Mouse (Mus musculus) kidney, embryonic 15.5 days (tissue): ENCODE measurements around the gene Adpgk. TPM values are rescaled to one million over a fixed set of nuclear protein-coding genes. Genes with fewer than 3 reads are reported as not detected.
A peak's percentile ranks its signal among the peaks of the same experiment; 100 is the strongest.

Experiments used
- ATAC-seq: fragments of 200-750 bp; cut with Nextera tagmentation; replicated peaks from 2 replicates; pipeline ENCODE4 v1.8.0; 2017; ENCODE audit warnings: moderate TSS enrichment; ENCODE audit not compliant: low FRiP score
- H3K27ac ChIP-seq: fragments of 300-500 bp; sonication (generic); 2 replicates; pipeline ENCODE4 v1.5.1; 2015; ENCODE audit warnings: mild to moderate bottlenecking, inconsistent platforms
- H3K27me3 ChIP-seq: fragments of 300-500 bp; sonication (generic); 2 replicates; pipeline ENCODE4 v1.6.1; 2015; ENCODE audit warnings: inconsistent platforms
- H3K36me3 ChIP-seq: fragments of 300-500 bp; sonication (generic); 2 replicates; pipeline ENCODE4 v1.6.1; 2015; ENCODE audit warnings: inconsistent platforms
- H3K4me1 ChIP-seq: fragments of 300-500 bp; sonication (generic); 2 replicates; pipeline ENCODE4 v1.6.1; 2015; ENCODE audit warnings: inconsistent platforms
- H3K4me2 ChIP-seq: fragments of 300-500 bp; sonication (generic); 2 replicates; pipeline ENCODE4 v1.6.1; 2015; ENCODE audit warnings: moderate library complexity, mild to moderate bottlenecking, inconsistent platforms
- H3K4me3 ChIP-seq: fragments of 300-500 bp; sonication (generic); replicated peaks from 2 replicates; pipeline ENCODE4 v1.5.1; 2015; ENCODE audit warnings: mild to moderate bottlenecking, inconsistent platforms
- H3K9ac ChIP-seq: fragments of 300-500 bp; sonication (generic); 2 replicates; pipeline ENCODE4 v1.6.1; 2015; ENCODE audit warnings: mild to moderate bottlenecking, inconsistent platforms
- H3K9me3 ChIP-seq: fragments of 300-500 bp; sonication (generic); replicated peaks from 2 replicates; pipeline ENCODE4 v1.6.1; 2016; ENCODE audit warnings: inconsistent platforms
- WGBS: fragments of 180-500 bp; shearing (Covaris S2); methylation state at CpG from one replicate; pipeline ENCODE4 v1.1.7; 2015; ENCODE audit warnings: mixed read lengths; 5-methylcytosine and 5-hydroxymethylcytosine counted together
- polyA plus RNA-seq: library from polyadenylated mRNA; unstranded; fragments of >200 nt; fragmentation: Nextera tagmentation; extraction: Ambion mirVana; gene quantifications from 2 replicates; pipeline ENCODE4 v1.2.1, GENCODE M21; 2015

Gene Adpgk
- polyA plus RNA-seq, 1 experiment from 2014 or later = 39.2 TPM

DNA sequence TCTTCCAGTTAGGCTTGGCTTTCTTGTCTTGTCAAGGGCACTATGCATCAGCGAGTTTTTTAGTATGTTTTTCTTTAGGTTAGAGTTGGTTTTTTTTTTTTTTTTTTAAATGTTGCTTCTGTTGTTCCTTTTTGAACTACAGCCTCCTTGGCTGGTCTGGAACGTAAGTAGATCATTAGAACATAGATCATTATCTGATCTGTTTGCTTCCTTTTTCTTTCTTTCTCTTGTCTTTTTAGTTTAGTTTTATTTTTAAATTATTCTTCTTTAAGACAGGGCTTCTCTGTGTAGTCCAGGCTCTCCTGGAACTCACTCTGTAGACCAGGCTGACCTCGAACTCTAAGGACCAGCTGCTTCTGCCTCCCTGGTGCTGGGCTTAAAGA lies 1.1 kb downstream of the Adpgk start:
- Histone ChIP-seq H3K27ac (no peak overlapping the region), H3K9ac (peak overlapping the region; percentile 86), H3K4me1 (peaks cover 17% of the 10 kb centered on the region), H3K27me3 (no peaks in the 10 kb centered on the region), H3K4me3 (peak overlapping the region; percentile 89), H3K36me3 (peaks cover 2% of the 10 kb centered on the region), H3K9me3 (no peaks in the 10 kb centered on the region), H3K4me2 (peak overlapping the region; percentile 72)
- 34% methylated on average over 3 of the region's 3 CpGs for WGBS
- no peak for ATAC-seq

- WGBS = 78% methylated on average over 2 of the region's 2 CpGs
- ATAC-seq = no peak
- Histone ChIP-seq H3K27ac (no peak overlapping the region), H3K4me1 (peaks cover 9% of the 10 kb centered on the region), H3K4me2 (no peak overlapping the region), H3K36me3 (peaks cover 36% of the 10 kb centered on the region), H3K4me3 (no peak overlapping the region), H3K9ac (no peak overlapping the region), H3K27me3 (no peaks in the 10 kb centered on the region), H3K9me3 (no peaks in the 10 kb centered on the region)
Observed at GRCm38 (mm10) chr9:59296419-59296818, 5.1 kb downstream of the Adpgk start.

DNA sequence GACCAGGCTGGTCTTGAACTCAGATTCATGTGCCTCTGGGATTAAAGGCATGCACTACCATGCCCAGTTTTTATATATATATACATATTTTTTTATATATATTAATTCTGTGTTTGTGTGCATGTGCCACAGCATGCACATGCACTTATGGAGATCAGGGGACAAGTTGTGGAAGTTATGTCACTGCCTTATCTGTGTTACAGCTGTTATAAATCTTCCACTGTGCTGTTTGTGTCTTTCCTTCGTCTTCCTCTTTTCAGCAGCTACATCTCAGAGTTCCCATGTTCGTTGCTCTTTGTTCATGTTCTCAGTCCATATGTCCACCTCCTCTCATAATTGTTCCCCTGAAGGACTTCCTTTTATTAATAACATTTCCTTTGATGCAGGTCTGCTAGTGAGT lies 16.5 kb downstream of the Adpgk start:
- Histone ChIP-seq H3K4me3 (no peak overlapping the region), H3K9me3 (no peaks in the 10 kb centered on the region), H3K4me2 (no peak overlapping the region), H3K36me3 (peaks cover 83% of the 10 kb centered on the region), H3K9ac (no peak overlapping the region), H3K27ac (no peak overlapping the region), H3K27me3 (no peaks in the 10 kb centered on the region), H3K4me1 (no peaks in the 10 kb centered on the region)
- WGBS = 69% methylated on average over 2 of the region's 2 CpGs
- ATAC-seq = no peak

- peaks cover 89% of the 10 kb centered on the region for H3K36me3 ChIP-seq
- H3K9me3 ChIP-seq = no peaks in the 10 kb centered on the region
- no peak overlapping the region for H3K4me3 ChIP-seq
- H3K4me2 ChIP-seq = no peak overlapping the region
- WGBS = 88% methylated on average over 8 of the region's 8 CpGs
- no peak for ATAC-seq
- H3K9ac ChIP-seq = no peak overlapping the region
- H3K4me1 ChIP-seq = no peaks in the 10 kb centered on the region
- H3K27me3 ChIP-seq = no peaks in the 10 kb centered on the region
- H3K27ac ChIP-seq = no peak overlapping the region
Observed at GRCm38 (mm10) chr9:59310582-59311283, 19.4 kb downstream of the Adpgk start.

- Histone ChIP-seq H3K27me3 (no peaks in the 10 kb centered on the region), H3K4me1 (no peaks in the 10 kb centered on the region), H3K9ac (no peak overlapping the region), H3K27ac (no peak overlapping the region), H3K4me3 (no peak overlapping the region), H3K36me3 (peaks cover 85% of the 10 kb centered on the region), H3K9me3 (no peaks in the 10 kb centered on the region), H3K4me2 (no peak overlapping the region)
- ATAC-seq = no peak
- WGBS = 83% methylated on average over 3 of the region's 3 CpGs
Observed at GRCm38 (mm10) chr9:59311284-59311670, 19.9 kb downstream of the Adpgk start.

- WGBS = 90% methylated on average over 3 of the region's 3 CpGs
- no peak for ATAC-seq
Observed at GRCm38 (mm10) chr9:59316206-59316605, 24.8 kb downstream of the Adpgk start.

DNA sequence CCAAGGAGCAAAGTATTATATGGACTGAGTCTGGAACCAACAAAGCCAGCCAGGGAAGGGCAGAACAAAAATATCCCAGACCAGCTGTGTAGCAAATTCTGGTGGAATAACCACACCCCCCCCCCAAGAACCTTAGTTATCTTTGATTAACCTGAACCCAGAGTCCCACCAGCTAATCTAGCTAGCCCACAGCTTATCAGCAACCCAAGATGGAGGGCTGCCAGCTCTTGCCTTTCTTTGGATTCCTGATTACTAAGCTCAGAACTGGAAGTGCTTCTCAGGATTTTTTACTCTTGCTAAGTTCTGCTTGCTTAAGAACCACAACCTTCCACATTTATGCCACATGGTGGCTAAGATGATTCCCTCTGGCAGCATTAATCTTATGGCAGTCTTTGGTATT lies 33.0 kb downstream of the Adpgk start:
- no peaks in the 10 kb centered on the region for H3K9me3 ChIP-seq
- no peaks in the 10 kb centered on the region for H3K27me3 ChIP-seq
- H3K4me1 ChIP-seq = no peaks in the 10 kb centered on the region
- H3K27ac ChIP-seq = no peak overlapping the region
- H3K9ac ChIP-seq = no peak overlapping the region
- no peak for ATAC-seq
- H3K4me2 ChIP-seq = no peak overlapping the region
- H3K4me3 ChIP-seq = no peak overlapping the region
- H3K36me3 ChIP-seq = peaks cover 76% of the 10 kb centered on the region

More at GRCm38 (mm10) chr9:59316206-59316605, 24.8 kb downstream of the Adpgk start:
- no peak overlapping the region for H3K4me2 ChIP-seq
- peaks cover 56% of the 10 kb centered on the region for H3K36me3 ChIP-seq
- no peak overlapping the region for H3K9ac ChIP-seq
- no peak overlapping the region for H3K4me3 ChIP-seq
- H3K9me3 ChIP-seq = no peaks in the 10 kb centered on the region
- no peak overlapping the region for H3K27ac ChIP-seq
- no peaks in the 10 kb centered on the region for H3K27me3 ChIP-seq
- H3K4me1 ChIP-seq = no peaks in the 10 kb centered on the region

- Histone ChIP-seq H3K27me3 (no peaks in the 10 kb centered on the region), H3K9me3 (no peaks in the 10 kb centered on the region), H3K36me3 (peaks cover 60% of the 10 kb centered on the region), H3K4me3 (no peak overlapping the region), H3K4me1 (no peaks in the 10 kb centered on the region), H3K4me2 (no peak overlapping the region), H3K9ac (no peak overlapping the region), H3K27ac (no peak overlapping the region)
- ATAC-seq = no peak
- 92% methylated on average over 5 of the region's 5 CpGs for WGBS
Observed at GRCm38 (mm10) chr9:59330055-59330454, 38.7 kb downstream of the Adpgk start.

DNA sequence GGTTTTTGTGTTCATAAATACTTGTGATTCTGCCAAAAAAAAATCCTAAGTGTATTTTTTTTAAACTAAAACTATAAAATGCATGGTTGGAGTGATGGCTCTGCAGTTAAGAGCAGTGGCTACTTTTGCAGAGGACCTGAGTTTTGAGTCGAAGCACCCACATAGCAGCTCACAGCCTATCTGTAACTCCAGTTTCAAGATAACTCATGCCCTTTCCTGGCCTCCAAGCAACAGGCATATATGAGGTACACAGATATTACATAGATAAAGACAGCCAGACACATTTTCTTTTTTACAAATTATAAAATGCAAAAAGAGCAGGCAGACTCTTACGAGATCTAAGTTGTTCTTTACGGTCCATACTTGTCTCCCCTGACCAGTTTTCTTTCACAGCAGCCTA lies 45.2 kb downstream of the Adpgk start:
- H3K36me3 ChIP-seq = peaks cover 42% of the 10 kb centered on the region
- H3K4me3 ChIP-seq = no peak overlapping the region
- no peaks in the 10 kb centered on the region for H3K4me1 ChIP-seq
- H3K27ac ChIP-seq = no peak overlapping the region
- H3K27me3 ChIP-seq = no peaks in the 10 kb centered on the region
- WGBS = 94% methylated on average over 3 of the region's 3 CpGs
- H3K9ac ChIP-seq = no peak overlapping the region
- ATAC-seq = no peak
- H3K9me3 ChIP-seq = no peaks in the 10 kb centered on the region
- H3K4me2 ChIP-seq = no peak overlapping the region

DNA sequence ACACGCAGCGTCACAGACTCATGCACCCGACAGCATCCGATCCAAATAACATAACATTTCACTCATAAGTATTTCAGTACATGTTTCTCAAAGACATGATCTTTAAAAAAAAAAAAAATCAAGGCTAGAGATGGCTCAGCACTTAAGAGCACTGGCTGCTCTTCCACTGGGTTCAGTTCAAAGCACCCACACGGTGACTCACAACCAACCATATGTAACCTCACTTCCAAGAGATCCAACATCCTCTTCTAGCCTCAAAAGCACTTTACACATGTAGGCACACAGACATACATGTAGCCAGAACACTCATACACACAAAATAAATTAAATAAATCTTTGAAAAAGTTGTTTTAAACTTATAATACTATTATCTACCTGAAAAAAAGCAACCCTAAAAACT lies 46.5 kb downstream of the Adpgk start:
- no peak for ATAC-seq
- peaks cover 44% of the 10 kb centered on the region for H3K36me3 ChIP-seq
- H3K27me3 ChIP-seq = no peaks in the 10 kb centered on the region
- no peak overlapping the region for H3K4me3 ChIP-seq
- 93% methylated on average over 5 of the region's 5 CpGs for WGBS
- H3K4me1 ChIP-seq = no peaks in the 10 kb centered on the region
- H3K27ac ChIP-seq = no peak overlapping the region
- H3K4me2 ChIP-seq = no peak overlapping the region
- no peak overlapping the region for H3K9ac ChIP-seq
- no peaks in the 10 kb centered on the region for H3K9me3 ChIP-seq

- Histone ChIP-seq H3K36me3 (peaks cover 41% of the 10 kb centered on the region), H3K9me3 (no peaks in the 10 kb centered on the region), H3K27ac (no peak overlapping the region), H3K27me3 (no peaks in the 10 kb centered on the region), H3K9ac (no peak overlapping the region), H3K4me2 (no peak overlapping the region), H3K4me1 (no peaks in the 10 kb centered on the region), H3K4me3 (no peak overlapping the region)
- 87% methylated on average over 5 of the region's 5 CpGs for WGBS
- ATAC-seq = no peak
Observed at GRCm38 (mm10) chr9:59338411-59338810, 47.1 kb downstream of the Adpgk start.

- 75% methylated on average over 5 of the region's 5 CpGs for WGBS
- no peaks in the 10 kb centered on the region for H3K27me3 ChIP-seq
- no peak for ATAC-seq
- no peak overlapping the region for H3K27ac ChIP-seq
- H3K4me1 ChIP-seq = no peaks in the 10 kb centered on the region
- no peak overlapping the region for H3K4me2 ChIP-seq
- no peak overlapping the region for H3K4me3 ChIP-seq
- H3K9ac ChIP-seq = no peak overlapping the region
- H3K9me3 ChIP-seq = no peaks in the 10 kb centered on the region
- H3K36me3 ChIP-seq = peaks cover 45% of the 10 kb centered on the region
Observed at GRCm38 (mm10) chr9:59339107-59339506, 47.7 kb downstream of the Adpgk start.

DNA sequence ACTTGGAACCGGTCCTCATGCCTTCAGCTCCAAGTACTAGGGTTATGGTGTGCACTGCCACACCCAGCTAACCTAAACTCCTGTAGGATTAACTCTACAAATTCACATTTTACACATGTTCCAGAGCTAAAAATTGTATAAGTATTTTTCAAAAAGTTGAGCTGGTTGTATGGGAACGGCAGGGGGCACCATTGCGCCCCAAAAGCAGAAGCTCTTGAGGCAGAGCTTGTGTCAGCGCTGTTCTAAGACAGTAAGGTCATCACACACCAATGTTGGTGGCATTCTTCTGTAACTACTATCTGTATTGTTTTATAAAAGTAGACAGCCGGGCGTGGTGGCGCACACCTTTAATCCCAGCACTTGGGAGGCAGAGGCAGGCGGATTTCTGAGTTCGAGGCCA lies 48.6 kb downstream of the Adpgk start:
- H3K9me3 ChIP-seq = no peaks in the 10 kb centered on the region
- WGBS = 87% methylated on average over 9 of the region's 9 CpGs
- H3K4me3 ChIP-seq = no peak overlapping the region
- H3K4me2 ChIP-seq = no peak overlapping the region
- no peak overlapping the region for H3K27ac ChIP-seq
- no peaks in the 10 kb centered on the region for H3K27me3 ChIP-seq
- H3K36me3 ChIP-seq = peaks cover 39% of the 10 kb centered on the region
- H3K9ac ChIP-seq = no peak overlapping the region
- no peaks in the 10 kb centered on the region for H3K4me1 ChIP-seq
- ATAC-seq = no peak
